Mouse (Mus musculus): Measurements from ENCODE around the gene Meis2. TPM values are rescaled to one million over a fixed set of nuclear protein-coding genes. Genes with fewer than 3 reads are reported as not detected.
A peak's percentile ranks its signal among the peaks of the same experiment; 100 is the strongest.

Gene Meis2
- total and polyA plus RNA-seq, 2 experiments from 2014 or later, result 105 to 132 TPM

DNA sequence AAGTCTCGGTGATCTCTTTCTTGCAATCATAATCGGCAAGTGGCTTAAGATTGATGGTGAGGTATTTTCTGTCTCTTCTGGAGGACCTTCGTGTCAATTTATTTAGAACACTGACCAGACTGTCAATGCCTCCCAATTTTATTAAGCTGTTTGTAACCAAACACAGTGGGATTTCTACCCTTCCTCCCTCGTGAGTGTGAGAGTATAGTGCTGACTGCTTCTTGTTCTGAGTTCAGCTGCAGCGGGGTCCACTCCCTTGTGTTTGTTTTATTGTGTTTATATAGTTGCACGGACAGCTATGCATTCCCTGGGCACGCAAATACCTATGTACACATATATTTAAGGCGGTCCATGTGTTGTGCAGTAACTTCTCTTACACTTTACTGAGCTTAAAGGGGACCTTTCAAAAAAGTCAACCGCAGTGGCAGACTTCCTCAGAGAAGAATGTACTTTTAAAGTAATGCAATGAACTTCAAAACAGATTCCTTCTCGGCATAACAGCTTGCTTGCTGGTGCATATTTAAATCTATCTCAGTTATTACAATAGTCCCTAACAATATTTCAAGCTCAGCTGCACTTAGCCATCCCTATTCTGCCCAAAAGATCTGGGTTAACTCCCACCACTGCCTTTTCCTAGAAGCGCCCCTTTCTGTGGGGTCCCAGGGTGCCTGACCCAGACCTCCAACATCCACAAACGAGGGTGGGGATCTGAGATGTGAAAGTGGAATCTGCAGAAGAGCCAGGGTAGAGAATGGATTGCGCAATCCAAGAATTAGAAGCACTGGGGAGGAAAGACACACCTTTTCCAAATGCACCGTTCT lies 211.4 kb downstream of the Meis2 start:
- Histone ChIP-seq H3K4me3 (ENCODE audit: low read length) (no peak overlapping the region), H3K27me3 (ENCODE audit: insufficient read depth, low read length) (peaks cover 16% of the 10 kb centered on the region), H3K9ac (replicated peaks; ENCODE audit: low read length) (no peak overlapping the region; the same call in 1 of the 2 replicates), H3K36me3 (ENCODE audit: insufficient read depth, low read length) (no peaks in the 10 kb centered on the region), H3K9me3 (ENCODE audit: low read length) (no peaks in the 10 kb centered on the region), H3K27ac (no peak overlapping the region; the same call in 1 of the 2 replicates), H3K4me1 (ENCODE audit: insufficient read depth, low read length) (no peaks in the 10 kb centered on the region), H3K4me2 (ENCODE audit: low read depth, low read length) (peak overlapping the region; percentile 49)
- no peak for DNase-seq (ENCODE audit: low spot score)
- 21% methylated on average over 14 of the region's 14 CpGs for WGBS
- TF ChIP-seq CTCF (IDR thresholded peaks at IDR 0.05; ENCODE audit: low read depth), result no peak
- no peak for ATAC-seq

DNA sequence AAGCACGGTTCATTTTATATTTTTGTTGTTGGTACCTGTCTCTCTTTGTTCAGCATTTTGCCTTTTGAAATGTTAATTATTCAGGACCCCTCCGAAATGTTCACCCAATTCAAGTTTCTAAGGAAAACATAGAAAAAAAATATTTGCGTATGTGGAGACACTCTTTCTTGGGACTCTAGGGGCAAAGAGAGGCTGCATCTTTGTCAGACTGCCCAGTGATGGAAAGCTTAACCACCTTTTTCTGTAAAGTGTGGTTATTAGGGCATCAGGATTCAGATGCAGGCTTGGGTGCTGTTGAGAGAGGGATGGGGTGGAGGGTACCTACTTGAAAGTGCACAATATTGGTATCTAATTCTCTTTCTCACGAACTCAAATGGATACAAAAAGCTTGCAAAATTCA lies 212.4 kb downstream of the Meis2 start:
- ATAC-seq (no peak), DNase-seq (ENCODE audit: low spot score) (no peak)
- Histone ChIP-seq H3K4me1 (ENCODE audit: insufficient read depth, low read length) (no peaks in the 10 kb centered on the region), H3K36me3 (ENCODE audit: insufficient read depth, low read length) (no peaks in the 10 kb centered on the region), H3K9ac (replicated peaks; ENCODE audit: low read length) (no peak overlapping the region), H3K9me3 (ENCODE audit: low read length) (no peaks in the 10 kb centered on the region), H3K27ac (no peak overlapping the region), H3K4me3 (ENCODE audit: low read length) (no peak overlapping the region), H3K4me2 (ENCODE audit: low read depth, low read length) (peak overlapping the region; percentile 58; the same call in 1 of the 2 replicates), H3K27me3 (ENCODE audit: insufficient read depth, low read length) (peaks cover 16% of the 10 kb centered on the region)
- WGBS, result 34% methylated on average over 4 of the region's 4 CpGs
- no peak for TF ChIP-seq CTCF (IDR thresholded peaks at IDR 0.05; ENCODE audit: low read depth)

DNA sequence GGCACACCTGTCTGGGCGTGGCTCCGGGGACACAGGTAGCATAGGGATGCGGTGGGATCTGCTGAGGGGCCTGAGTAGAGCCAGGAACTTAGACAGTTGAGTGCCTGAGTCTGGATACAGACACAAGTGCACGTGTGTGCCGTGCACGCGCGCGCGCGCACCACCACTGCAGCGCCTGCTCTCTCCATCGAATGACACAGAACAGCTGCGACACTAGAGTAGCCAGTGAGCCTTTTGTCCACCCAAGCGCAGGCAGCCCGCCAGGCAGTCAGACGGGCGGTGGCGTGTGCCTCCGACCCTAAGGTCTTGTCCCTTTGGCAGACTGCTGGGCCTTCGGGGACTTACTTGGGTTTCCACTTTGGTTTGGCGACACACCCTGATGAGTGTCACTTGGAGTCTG lies 213.0 kb downstream of the Meis2 start:
- peak; percentile 80 for DNase-seq (ENCODE audit: low spot score)
- WGBS, result 1% methylated on average over 22 of the region's 22 CpGs

DNA sequence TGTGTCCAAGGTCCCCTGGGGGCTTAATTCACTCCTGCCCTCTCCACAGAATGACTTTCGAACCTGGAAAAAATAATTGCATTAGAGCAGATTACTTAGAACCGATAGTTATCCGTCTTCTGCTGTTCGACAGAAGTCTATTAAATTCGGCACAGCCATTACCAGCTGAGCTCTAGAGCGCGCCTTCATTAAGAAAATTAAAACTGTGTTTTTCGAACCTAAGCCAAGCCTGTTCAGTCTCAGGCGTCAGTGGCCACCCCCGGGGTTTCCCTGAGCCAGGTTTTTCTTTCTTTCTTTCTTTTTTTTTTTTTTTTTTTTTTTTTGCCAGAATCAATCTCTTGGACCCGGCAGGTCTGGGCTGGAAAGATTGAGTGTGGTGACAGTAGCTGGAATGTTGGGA lies 213.5 kb downstream of the Meis2 start:
- peak; percentile 6; the same call in 1 of the 2 replicates for ATAC-seq
- Histone ChIP-seq H3K27ac (no peak overlapping the region), H3K9me3 (ENCODE audit: low read length) (no peaks in the 10 kb centered on the region), H3K4me3 (ENCODE audit: low read length) (peak overlapping the region; percentile 16), H3K9ac (replicated peaks; ENCODE audit: low read length) (no peak overlapping the region), H3K4me2 (ENCODE audit: low read depth, low read length) (peak overlapping the region; percentile 58), H3K27me3 (ENCODE audit: insufficient read depth, low read length) (peaks cover 13% of the 10 kb centered on the region), H3K36me3 (ENCODE audit: insufficient read depth, low read length) (no peaks in the 10 kb centered on the region), H3K4me1 (ENCODE audit: insufficient read depth, low read length) (no peaks in the 10 kb centered on the region)
- peak; percentile 21 for DNase-seq (ENCODE audit: low spot score)
- WGBS, result 15% methylated on average over 11 of the region's 11 CpGs
- no peak for TF ChIP-seq CTCF (IDR thresholded peaks at IDR 0.05; ENCODE audit: low read depth)

More for the DNA sequence above, 213.0 kb downstream of the Meis2 start:
- no peak overlapping the region for H3K9ac ChIP-seq (replicated peaks; ENCODE audit: low read length)
- no peaks in the 10 kb centered on the region for H3K9me3 ChIP-seq (ENCODE audit: low read length)
- peak overlapping the region; percentile 16 for H3K4me3 ChIP-seq (ENCODE audit: low read length)
- no peak for TF ChIP-seq CTCF (IDR thresholded peaks at IDR 0.05; ENCODE audit: low read depth)
- no peaks in the 10 kb centered on the region for H3K4me1 ChIP-seq (ENCODE audit: insufficient read depth, low read length)
- peaks cover 16% of the 10 kb centered on the region for H3K27me3 ChIP-seq (ENCODE audit: insufficient read depth, low read length)
- peak; percentile 75 for ATAC-seq
- peak overlapping the region; percentile 58 for H3K4me2 ChIP-seq (ENCODE audit: low read depth, low read length)
- H3K27ac ChIP-seq, result no peak overlapping the region
- H3K36me3 ChIP-seq (ENCODE audit: insufficient read depth, low read length), result no peaks in the 10 kb centered on the region

DNA sequence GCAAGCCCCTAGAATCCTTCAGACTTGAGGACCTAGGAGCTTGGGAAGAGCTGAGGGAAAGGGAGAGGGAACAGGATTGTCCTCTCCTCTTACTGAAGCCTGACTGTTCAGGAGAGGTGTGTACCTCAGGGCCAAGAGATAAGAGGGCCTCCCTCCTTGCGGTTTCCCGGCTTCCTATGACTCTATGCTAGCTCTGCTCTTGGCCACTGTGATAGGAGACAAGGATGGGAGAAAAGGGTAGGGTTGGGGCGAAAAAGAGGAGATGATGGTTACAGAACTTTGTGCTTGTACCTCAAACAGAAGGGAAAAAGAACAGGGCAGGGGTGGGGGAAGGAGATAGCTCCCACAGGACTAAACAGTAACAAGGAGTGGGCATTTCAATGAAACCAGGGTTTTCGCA lies 214.7 kb downstream of the Meis2 start:
- H3K9ac ChIP-seq (replicated peaks; ENCODE audit: low read length), result no peak overlapping the region
- no peak overlapping the region for H3K4me2 ChIP-seq (ENCODE audit: low read depth, low read length)
- H3K9me3 ChIP-seq (ENCODE audit: low read length), result no peaks in the 10 kb centered on the region
- WGBS, result 94% methylated on average over 4 of the region's 4 CpGs
- no peak for TF ChIP-seq CTCF (IDR thresholded peaks at IDR 0.05; ENCODE audit: low read depth)
- no peaks in the 10 kb centered on the region for H3K4me1 ChIP-seq (ENCODE audit: insufficient read depth, low read length)
- peaks cover 12% of the 10 kb centered on the region for H3K27me3 ChIP-seq (ENCODE audit: insufficient read depth, low read length)
- H3K27ac ChIP-seq, result no peak overlapping the region
- no peak overlapping the region for H3K4me3 ChIP-seq (ENCODE audit: low read length)
- no peaks in the 10 kb centered on the region for H3K36me3 ChIP-seq (ENCODE audit: insufficient read depth, low read length)
- ATAC-seq (no peak), DNase-seq (ENCODE audit: low spot score) (no peak)

DNA sequence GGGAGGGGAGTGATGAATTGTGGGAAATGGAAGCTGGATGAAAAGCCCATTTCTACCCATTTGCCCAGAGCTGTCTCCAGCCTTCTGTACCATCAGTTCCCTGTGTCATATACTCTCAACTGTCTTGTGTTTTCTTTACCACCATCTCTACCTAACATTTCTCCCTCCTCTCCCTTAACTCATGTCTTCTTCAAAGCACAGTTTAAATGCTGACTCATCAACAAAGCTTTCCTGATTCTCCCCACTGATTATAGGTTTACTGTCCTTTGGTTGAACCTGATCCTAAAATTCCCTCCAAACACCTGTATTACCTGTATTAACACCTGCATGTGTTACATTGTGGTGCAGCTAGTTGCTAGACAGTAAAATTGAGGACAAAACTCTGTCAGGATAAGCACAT lies 222.8 kb downstream of the Meis2 start:
- no peak overlapping the region for H3K9ac ChIP-seq (replicated peaks; ENCODE audit: low read length)
- DNase-seq (ENCODE audit: low spot score) (no peak), ATAC-seq (no peak)
- H3K36me3 ChIP-seq (ENCODE audit: insufficient read depth, low read length), result no peaks in the 10 kb centered on the region
- H3K27me3 ChIP-seq (ENCODE audit: insufficient read depth, low read length), result no peaks in the 10 kb centered on the region
- no peak overlapping the region for H3K27ac ChIP-seq
- no peak overlapping the region for H3K4me3 ChIP-seq (ENCODE audit: low read length)
- TF ChIP-seq CTCF (IDR thresholded peaks at IDR 0.05; ENCODE audit: low read depth), result no peak
- no peak overlapping the region for H3K4me2 ChIP-seq (ENCODE audit: low read depth, low read length)
- no peaks in the 10 kb centered on the region for H3K4me1 ChIP-seq (ENCODE audit: insufficient read depth, low read length)
- 0 out of 2 replicates have a peak, but pooled peaks cover 2% of the 10 kb centered on the region for H3K9me3 ChIP-seq (ENCODE audit: low read length)

DNA sequence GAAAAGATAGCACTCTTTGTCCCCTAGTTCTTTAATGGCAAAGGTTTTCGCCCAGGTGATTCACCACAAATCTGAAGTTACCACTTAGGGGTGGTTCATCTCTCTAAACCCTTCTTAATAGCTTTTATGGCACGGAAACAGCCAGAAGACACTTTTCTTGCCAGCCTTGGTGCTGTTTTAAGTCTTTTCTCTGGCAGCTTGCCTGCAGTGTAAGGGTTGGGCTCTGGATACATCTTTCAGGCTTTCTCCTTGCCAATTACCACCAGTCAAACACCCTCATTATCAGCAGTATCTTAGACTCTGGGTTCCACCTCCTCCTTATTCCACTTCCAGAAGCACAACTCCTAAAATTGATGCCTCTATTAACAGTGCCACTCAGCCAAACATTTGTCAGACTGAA lies 229.6 kb downstream of the Meis2 start:
- no peak overlapping the region for H3K27ac ChIP-seq
- peak; percentile 15 for DNase-seq (ENCODE audit: low spot score)
- no peak for ATAC-seq
- H3K36me3 ChIP-seq (ENCODE audit: insufficient read depth, low read length), result no peaks in the 10 kb centered on the region
- H3K4me3 ChIP-seq (ENCODE audit: low read length), result no peak overlapping the region
- TF ChIP-seq CTCF (IDR thresholded peaks at IDR 0.05; ENCODE audit: low read depth), result no peak
- no peaks in the 10 kb centered on the region for H3K27me3 ChIP-seq (ENCODE audit: insufficient read depth, low read length)
- H3K9ac ChIP-seq (replicated peaks; ENCODE audit: low read length), result no peak overlapping the region
- H3K4me2 ChIP-seq (ENCODE audit: low read depth, low read length), result no peak overlapping the region
- H3K4me1 ChIP-seq (ENCODE audit: insufficient read depth, low read length), result no peaks in the 10 kb centered on the region
- H3K9me3 ChIP-seq (ENCODE audit: low read length), result 0 out of 2 replicates have a peak, but pooled peaks cover 2% of the 10 kb centered on the region
- 58% methylated on average over 2 of the region's 2 CpGs for WGBS
